Mouse (Mus musculus) heart, embryonic 11.5 days (tissue): ENCODE measurements at regions not wholly inside any gene's neighbourhood (a gene's known extent, or its start where the extent isn't known, plus 50 kb on each side); places are given as distances from the start of the nearest gene placed in this dataset.

Experiments used
- ATAC-seq: fragments of 200-750 bp; cut with Nextera tagmentation; replicated peaks from 2 replicates; pipeline ENCODE4 v1.8.0; 2017; ENCODE audit warnings: moderate library complexity; ENCODE audit not compliant: insufficient number of reproducible peaks, low FRiP score, low TSS enrichment
- H3K27ac ChIP-seq: fragments of 300-500 bp; sonication (generic); 2 replicates; pipeline ENCODE4 v1.5.1; 2014; ENCODE audit warnings: mild to moderate bottlenecking, low read depth, low read length
- H3K27me3 ChIP-seq: fragments of 300-500 bp; sonication (generic); 2 replicates; pipeline ENCODE4 v1.6.1; 2014; ENCODE audit warnings: mild to moderate bottlenecking, low read length, mixed read lengths; ENCODE audit not compliant: control insufficient read depth, insufficient read depth
- H3K36me3 ChIP-seq: fragments of 300-500 bp; sonication (generic); 2 replicates; pipeline ENCODE4 v1.6.1; 2014; ENCODE audit warnings: mild to moderate bottlenecking, low read length, moderate library complexity, mixed read lengths; ENCODE audit not compliant: control insufficient read depth, insufficient read depth
- H3K4me1 ChIP-seq: fragments of 300-500 bp; sonication (generic); 2 replicates; pipeline ENCODE4 v1.6.1; 2014; ENCODE audit warnings: low read length; ENCODE audit not compliant: control insufficient read depth, insufficient read depth
- H3K4me2 ChIP-seq: fragments of 300-500 bp; sonication (generic); 2 replicates; pipeline ENCODE4 v1.6.1; 2014; ENCODE audit warnings: mild to moderate bottlenecking, moderate library complexity
- H3K4me3 ChIP-seq: fragments of 300-500 bp; sonication (generic); 2 replicates; pipeline ENCODE4 v1.5.1; 2014; ENCODE audit warnings: low read depth, low read length
- H3K9ac ChIP-seq: fragments of 300-500 bp; sonication (generic); 2 replicates; pipeline ENCODE4 v1.6.1; 2014; ENCODE audit warnings: mild to moderate bottlenecking, low read depth, low read length, moderate library complexity
- H3K9me3 ChIP-seq: fragments of 300-500 bp; sonication (generic); replicated peaks from 2 replicates; pipeline ENCODE4 v1.6.1; 2016; ENCODE audit warnings: low read length; ENCODE audit not compliant: control insufficient read depth
- WGBS: fragments of 180-500 bp; shearing (Covaris S2); extraction: QIAGEN DNeasy Blood & Tissue Kit; methylation state at CpG from one replicate; pipeline ENCODE4 v1.1.7; 2014; ENCODE audit not compliant: insufficient replicate concordance; 5-methylcytosine and 5-hydroxymethylcytosine counted together

- WGBS: 49% methylated on average over 3 of the region's 3 CpGs
- Histone ChIP-seq H3K36me3 (no peaks in the 10 kb centered on the region), H3K9ac (no peak overlapping the region), H3K27ac (no peak overlapping the region), H3K4me2 (no peak overlapping the region), H3K4me3 (no peak overlapping the region), H3K4me1 (no peaks in the 10 kb centered on the region), H3K27me3 (no peaks in the 10 kb centered on the region), H3K9me3 (no peaks in the 10 kb centered on the region)
- ATAC-seq: no peak
These were observed 2188.6 kb upstream of the Tenm3 start for GRCm38 (mm10) chr8:51032386-51032785.

- Histone ChIP-seq H3K4me2 (no peak overlapping the region), H3K27me3 (no peaks in the 10 kb centered on the region), H3K27ac (no peak overlapping the region), H3K4me1 (no peaks in the 10 kb centered on the region), H3K36me3 (no peaks in the 10 kb centered on the region), H3K4me3 (no peak overlapping the region), H3K9ac (no peak overlapping the region), H3K9me3 (no peaks in the 10 kb centered on the region)
- no peak for ATAC-seq
- WGBS: 83% methylated on average over 3 of the region's 3 CpGs
These were observed 2166.8 kb upstream of the Tenm3 start for GRCm38 (mm10) chr8:51010508-51010907.

- WGBS: 47% methylated on average over 4 of the region's 4 CpGs
- no peak overlapping the region for H3K9ac ChIP-seq
- no peaks in the 10 kb centered on the region for H3K9me3 ChIP-seq
- H3K4me2 ChIP-seq: no peak overlapping the region
- H3K27ac ChIP-seq: no peak overlapping the region
- no peaks in the 10 kb centered on the region for H3K4me1 ChIP-seq
- ATAC-seq: no peak
- H3K27me3 ChIP-seq: no peaks in the 10 kb centered on the region
- no peak overlapping the region for H3K4me3 ChIP-seq
- H3K36me3 ChIP-seq: no peaks in the 10 kb centered on the region
These were observed 2123.6 kb upstream of the Tenm3 start for GRCm38 (mm10) chr8:50967386-50967785.

- H3K9me3 ChIP-seq: no peaks in the 10 kb centered on the region
- no peak overlapping the region for H3K9ac ChIP-seq
- WGBS: 21% methylated on average over 5 of the region's 5 CpGs
- 0 out of 2 replicates have a peak, but pooled peaks cover 2% of the 10 kb centered on the region for H3K4me1 ChIP-seq
- no peak for ATAC-seq
- no peak overlapping the region for H3K4me3 ChIP-seq
- peaks cover 11% of the 10 kb centered on the region for H3K27me3 ChIP-seq
- no peak overlapping the region for H3K4me2 ChIP-seq
- no peak overlapping the region for H3K27ac ChIP-seq
- H3K36me3 ChIP-seq: no peaks in the 10 kb centered on the region
These were observed 2073.8 kb upstream of the Tenm3 start for GRCm38 (mm10) chr8:50917540-50917939.

GRCm38 (mm10) chr8:50916733-50917113 is 2073.0 kb upstream of the Tenm3 start:
- 4% methylated on average over 8 of the region's 8 CpGs for WGBS
- no peak for ATAC-seq
- H3K9ac ChIP-seq: no peak overlapping the region
- H3K9me3 ChIP-seq: no peaks in the 10 kb centered on the region
- H3K4me2 ChIP-seq: peak overlapping the region; percentile 99
- H3K4me1 ChIP-seq: 0 out of 2 replicates have a peak, but pooled peaks cover 2% of the 10 kb centered on the region
- H3K27ac ChIP-seq: no peak overlapping the region
- H3K27me3 ChIP-seq: peaks cover 11% of the 10 kb centered on the region
- no peaks in the 10 kb centered on the region for H3K36me3 ChIP-seq
- peak overlapping the region; percentile 61 for H3K4me3 ChIP-seq

GRCm38 (mm10) chr8:50915876-50916732 is 2072.4 kb upstream of the Tenm3 start:
- Histone ChIP-seq H3K9ac (peak overlapping the region; percentile 43; the same call in 1 of the 2 replicates), H3K4me2 (peak overlapping the region; percentile 99), H3K36me3 (no peaks in the 10 kb centered on the region), H3K4me1 (0 out of 2 replicates have a peak, but pooled peaks cover 2% of the 10 kb centered on the region), H3K9me3 (no peaks in the 10 kb centered on the region), H3K27me3 (peaks cover 11% of the 10 kb centered on the region), H3K4me3 (peak overlapping the region; percentile 61), H3K27ac (no peak overlapping the region)
- ATAC-seq: peak; percentile 57; the same call in 1 of the 2 replicates
- WGBS: under 1% methylated on average over 51 of the region's 56 CpGs

GRCm38 (mm10) chr8:50915259-50915875 is 2071.6 kb upstream of the Tenm3 start:
- Histone ChIP-seq H3K9me3 (no peaks in the 10 kb centered on the region), H3K4me3 (peak overlapping the region; percentile 61), H3K4me2 (peak overlapping the region; percentile 99), H3K36me3 (no peaks in the 10 kb centered on the region), H3K9ac (peak overlapping the region; percentile 43; the same call in 1 of the 2 replicates), H3K27me3 (peaks cover 11% of the 10 kb centered on the region), H3K27ac (no peak overlapping the region), H3K4me1 (0 out of 2 replicates have a peak, but pooled peaks cover 2% of the 10 kb centered on the region)
- under 1% methylated on average over 22 of the region's 22 CpGs for WGBS
- ATAC-seq: no peak

GRCm38 (mm10) chr8:50914615-50915014 is 2070.9 kb upstream of the Tenm3 start:
- no peaks in the 10 kb centered on the region for H3K9me3 ChIP-seq
- no peak overlapping the region for H3K27ac ChIP-seq
- H3K36me3 ChIP-seq: no peaks in the 10 kb centered on the region
- no peak for ATAC-seq
- peak overlapping the region; percentile 99 for H3K4me2 ChIP-seq
- 0 out of 2 replicates have a peak, but pooled peaks cover 2% of the 10 kb centered on the region for H3K4me1 ChIP-seq
- H3K9ac ChIP-seq: no peak overlapping the region
- peaks cover 11% of the 10 kb centered on the region for H3K27me3 ChIP-seq
- WGBS: 20% methylated on average over 7 of the region's 7 CpGs
- H3K4me3 ChIP-seq: peak overlapping the region; percentile 61
